Mouse (Mus musculus) layer of hippocampus, adult 9-10 months (tissue): ENCODE measurements around the gene Uimc1.
"Not testable (repeated sequence)": the region's sequence is repeated elsewhere in the genome, so short reads cannot be mapped to it uniquely, and the experiment has no call there.

ENCODE experiments used
- DNase-seq: peaks from one replicate; pipeline ENCODE4 v3.0.0; 2022; ENCODE audit warnings: low spot score

The Uimc1 gene

DNA sequence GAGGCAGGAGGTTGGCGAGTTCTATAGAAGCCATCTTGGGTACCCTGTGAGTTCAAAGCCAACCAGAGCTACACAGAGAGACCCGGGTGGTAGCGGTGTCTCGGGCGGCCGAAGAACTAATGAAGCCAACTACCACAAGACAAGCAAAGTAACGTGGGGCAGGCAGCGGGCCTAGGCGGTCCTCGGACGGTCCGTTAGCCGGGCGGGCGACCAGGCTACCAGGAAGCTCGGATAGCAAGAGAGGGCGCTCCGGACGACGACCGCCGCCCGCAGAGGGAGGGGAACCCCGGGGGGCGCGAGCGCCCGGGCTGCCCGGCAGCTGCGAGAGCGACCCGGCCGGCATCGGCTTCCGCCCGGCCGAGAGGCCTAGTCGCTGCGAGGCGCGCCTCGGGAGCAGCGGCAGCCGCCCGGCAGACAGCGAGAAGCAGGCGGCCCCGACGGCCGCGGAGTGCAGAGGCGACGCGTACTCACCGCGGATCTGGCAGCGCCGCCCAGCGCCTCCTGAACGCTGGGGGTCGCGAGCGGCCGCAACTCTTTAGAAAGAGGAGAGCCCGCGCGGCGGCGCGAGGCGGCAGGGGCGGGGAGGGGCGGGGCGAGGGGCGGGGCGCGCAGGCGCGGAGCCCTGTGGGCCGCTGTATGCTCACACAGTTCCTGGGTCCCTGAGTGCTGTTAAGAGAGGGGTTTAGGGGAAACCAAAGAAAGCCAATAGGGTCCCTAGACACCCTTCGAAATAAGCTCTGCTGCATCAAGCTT, at the start of gene Uimc1:
TSS of gene Uimc1 (minus strand) at position 575 of the 753 bp plus-strand sequence.
- no peak for DNase-seq

DNA sequence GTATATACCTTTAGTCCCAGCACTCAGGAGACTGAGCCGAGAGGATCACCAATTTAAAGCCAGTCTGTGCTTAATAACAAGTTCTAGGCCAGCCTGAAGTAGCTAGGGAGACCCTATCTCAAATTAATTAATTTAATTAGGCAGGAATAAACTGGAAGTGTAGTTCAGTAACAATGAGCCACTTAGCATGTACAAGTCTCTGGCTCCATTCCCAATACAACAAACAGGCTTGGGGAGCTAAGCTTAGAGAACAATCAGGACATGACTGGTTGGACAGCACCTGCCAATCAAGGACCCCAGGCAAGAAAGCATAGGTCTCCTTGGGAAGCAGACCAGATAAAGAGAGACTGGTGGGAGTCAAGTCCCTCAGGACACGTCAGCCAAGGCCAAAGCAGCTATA, 40.2 kb upstream of the Uimc1 start:
- no peak for DNase-seq

DNA sequence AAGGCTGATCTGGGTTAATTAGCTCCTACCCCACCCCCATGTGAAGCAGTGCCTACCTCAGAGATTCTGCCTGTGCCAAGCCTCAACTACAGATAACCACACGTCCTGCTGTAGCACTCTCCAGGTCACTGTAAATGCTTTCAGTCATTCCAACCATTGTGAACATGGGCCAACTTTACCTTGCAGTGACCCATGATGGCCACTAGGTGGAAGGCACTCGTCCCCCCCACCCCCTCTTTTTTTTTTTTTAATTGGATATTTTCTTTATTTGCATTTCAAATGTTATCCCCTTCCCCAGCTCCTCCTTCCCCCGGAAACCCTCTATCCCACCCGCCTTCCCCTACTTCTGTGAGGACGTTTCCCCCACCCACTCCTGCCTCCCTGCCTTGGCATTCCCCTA, 35.3 kb upstream of the Uimc1 start:
- no peak for DNase-seq

DNA sequence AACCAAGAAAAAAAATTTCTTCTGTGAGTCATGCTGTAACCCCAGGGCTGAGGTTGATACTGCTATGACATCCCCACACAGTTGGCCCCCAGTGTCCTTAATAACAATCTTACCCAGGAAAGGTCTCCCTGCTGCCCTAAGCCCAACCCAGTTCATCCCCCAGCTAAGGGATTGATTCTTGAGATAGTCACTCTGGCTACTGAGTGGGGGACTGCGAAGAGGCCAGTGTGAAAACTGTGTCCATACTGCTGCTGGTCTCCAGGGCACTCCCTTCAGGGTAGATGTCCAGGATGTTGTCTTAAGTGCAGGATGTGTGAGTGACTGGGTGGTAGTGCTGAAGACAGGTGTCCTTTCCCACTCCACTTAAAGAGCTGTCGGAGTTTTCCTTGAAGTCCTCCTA, 33.3 kb upstream of the Uimc1 start, which contains the start of gene Gm17617:
TSS of gene Gm17617 (minus strand) at position 101 of the 400 bp plus-strand sequence.
- DNase-seq = no peak

DNA sequence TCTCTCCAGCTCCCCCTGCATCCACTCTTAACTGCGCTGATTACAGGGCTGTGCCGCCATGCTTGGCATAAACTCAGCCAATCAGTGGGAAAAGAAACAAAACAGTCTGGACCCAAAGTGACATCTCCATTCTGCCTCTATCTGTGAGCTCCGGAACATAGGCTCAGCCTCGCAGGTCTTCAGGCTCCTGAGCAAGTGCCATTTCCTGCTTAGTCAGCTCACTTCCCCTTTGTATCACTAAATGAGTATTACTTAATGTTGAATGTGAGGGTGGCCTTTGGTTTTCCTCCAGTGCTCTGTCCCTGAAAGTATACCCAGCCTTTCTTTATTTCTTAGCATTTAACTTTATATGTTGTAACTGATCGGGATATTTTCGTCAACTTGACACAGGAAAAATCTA, 24.8 kb upstream of the Uimc1 start:
- no peak for DNase-seq

DNA sequence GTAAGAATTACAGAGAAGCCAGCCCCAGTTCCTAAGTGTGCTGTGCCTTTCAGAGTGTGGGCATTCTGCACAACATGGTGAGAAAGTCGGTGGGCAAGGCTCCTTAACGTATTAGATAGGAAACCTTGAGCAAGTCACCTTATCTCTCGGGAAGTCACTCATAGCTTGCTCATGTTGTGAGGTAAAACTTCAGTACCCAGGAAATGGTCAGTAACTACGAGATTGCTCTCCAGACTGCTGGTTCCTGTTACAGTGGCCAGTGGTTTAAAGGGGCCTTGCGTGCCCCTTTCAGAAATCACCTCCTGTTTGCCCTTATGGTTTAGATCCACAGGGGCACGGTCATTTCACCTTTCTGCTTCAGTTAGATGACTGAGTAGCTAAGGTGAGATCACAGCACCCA, 14.3 kb upstream of the Uimc1 start:
- no peak for DNase-seq

DNA sequence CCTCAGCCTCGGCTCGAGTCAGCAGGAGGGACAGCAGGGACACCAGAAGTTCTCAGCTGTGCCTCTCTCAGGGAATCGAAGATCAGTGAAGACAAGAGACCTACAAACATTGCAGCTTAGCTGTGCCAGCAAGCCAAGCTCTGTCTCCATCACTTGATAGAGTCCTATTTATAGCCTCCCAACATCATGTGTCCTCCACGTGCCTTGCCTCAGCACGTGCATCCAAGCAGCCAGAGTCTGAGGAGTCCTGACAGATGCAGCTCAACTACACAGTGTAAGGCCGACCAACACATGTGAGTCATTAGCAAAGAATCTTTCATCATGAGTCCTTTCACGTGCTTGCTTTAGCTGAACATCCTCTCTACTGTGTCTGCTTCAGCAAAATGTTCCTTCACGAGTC, 7.6 kb upstream of the Uimc1 start:
- DNase-seq = no peak

DNA sequence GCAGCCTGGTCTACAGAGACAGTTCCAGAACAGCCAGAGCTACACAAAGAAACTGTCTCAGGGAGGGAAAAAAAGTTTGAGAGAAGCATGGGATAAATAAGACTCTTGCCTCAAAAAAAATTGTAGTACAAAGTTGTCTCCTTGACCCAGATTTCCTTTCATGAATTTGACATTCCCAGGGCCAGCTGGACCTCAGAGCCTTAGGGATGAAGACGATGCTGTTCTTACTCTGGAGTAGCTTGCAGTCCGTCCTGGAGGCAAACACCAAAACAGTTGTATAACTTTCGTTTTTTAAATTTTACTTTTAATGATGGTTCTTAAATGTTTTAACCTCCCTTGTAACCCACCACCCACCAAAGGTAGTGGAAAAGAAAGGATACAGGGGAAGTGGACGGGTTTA, 7.0 kb upstream of the Uimc1 start:
- no peak for DNase-seq

DNA sequence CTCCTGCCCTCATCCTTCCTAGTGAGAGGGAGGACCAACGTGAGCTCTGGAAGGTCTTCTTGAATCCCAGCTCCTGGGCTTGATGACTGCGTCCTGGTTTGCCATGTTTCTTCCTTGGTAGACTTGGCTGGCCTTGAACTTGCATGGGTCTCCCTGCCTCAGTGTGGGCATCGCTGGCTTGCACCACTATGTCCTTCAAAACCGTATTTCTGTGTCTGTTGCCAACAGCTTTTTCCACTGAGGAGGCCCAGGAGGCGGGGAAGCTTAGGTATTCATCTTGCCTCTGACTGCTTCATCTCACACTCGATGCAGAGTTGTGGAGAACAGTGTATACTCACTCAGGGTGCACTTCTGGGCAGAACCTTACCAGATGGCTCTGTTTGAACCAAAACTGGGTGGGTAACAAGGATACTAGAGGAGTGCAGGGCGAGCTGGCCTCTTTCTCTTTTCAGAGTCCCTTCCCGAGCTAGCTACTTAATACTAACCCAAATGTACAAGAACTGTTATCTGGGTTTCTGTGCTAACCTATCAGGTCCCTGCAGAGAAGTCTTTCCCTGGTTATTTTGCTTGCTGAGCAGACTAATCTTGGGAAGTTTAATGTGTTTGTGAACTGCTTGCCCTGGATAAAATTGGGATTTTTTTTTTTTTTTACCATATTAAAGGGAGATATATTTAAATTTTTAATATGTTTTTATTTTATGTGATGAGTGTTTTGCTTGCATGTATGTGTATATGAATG, 6.0 kb upstream of the Uimc1 start:
- no peak for DNase-seq

DNA sequence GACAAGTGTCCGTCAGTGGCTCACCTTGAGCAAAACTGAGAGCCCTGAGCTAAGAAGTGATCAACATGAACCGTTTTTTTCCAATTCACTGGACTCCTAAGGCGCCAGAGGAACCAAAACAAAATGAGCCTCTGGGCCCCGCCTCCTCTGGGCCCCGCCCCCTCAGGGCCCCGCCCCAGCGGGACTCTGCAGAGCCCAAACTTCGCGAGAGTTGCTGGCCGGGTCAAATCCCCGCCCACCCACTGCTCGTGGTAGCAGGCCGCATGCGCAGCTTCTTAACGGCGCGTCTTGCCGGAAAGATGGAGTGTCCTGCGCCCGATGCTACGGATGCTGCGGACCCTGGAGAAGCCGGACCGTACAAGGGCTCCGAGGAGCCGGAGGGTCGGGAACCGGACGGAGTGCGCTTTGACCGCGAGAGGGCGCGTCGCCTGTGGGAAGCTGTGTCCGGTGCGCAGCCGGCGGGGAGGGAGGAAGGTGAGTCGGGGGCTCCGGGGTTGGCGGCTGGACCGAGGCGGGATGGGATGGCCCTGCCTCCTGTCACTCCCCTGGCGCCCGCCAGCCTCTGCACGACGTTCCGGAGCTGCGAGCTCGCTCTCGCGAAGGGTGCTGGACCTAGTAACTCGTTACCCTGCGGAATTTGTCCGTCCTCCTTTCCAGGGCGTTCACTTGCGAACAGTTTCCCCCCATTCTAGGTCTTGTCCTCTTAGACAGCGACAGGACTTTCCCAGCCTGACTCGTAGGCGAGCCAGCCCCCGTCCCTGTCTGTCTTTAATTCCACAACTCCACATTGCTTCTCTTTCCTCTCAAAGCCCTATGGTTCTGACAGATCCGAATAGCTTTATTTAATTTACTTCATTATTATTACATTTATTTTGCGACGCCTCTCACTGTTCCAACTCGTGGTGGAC, 5.2 kb upstream of the Uimc1 start, which contains the start of gene Zfp346:
TSS of gene Zfp346 (plus strand) at position 267 of the 908 bp plus-strand sequence.
- DNase-seq = peak; percentile 92

DNA sequence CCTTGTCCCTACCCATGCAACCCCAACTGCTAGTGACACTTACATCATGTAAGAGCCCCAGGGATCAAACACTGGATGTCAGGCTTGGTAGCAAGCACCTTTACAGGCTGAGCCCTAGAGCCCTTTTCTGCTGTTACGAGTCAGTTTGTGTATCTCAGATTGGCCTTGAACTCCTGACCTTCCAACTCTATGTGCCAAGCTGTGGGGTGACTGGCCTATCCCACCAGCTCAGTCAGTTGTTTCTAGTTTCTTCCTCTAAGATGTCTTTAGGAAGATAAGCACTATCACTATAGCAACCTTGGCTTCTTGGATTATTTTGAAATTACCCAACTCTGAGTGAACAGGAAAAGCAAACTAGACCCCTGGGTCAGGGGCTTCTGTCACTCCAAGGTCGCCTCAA, 3.3 kb upstream of the Uimc1 start:
- DNase-seq = no peak

DNA sequence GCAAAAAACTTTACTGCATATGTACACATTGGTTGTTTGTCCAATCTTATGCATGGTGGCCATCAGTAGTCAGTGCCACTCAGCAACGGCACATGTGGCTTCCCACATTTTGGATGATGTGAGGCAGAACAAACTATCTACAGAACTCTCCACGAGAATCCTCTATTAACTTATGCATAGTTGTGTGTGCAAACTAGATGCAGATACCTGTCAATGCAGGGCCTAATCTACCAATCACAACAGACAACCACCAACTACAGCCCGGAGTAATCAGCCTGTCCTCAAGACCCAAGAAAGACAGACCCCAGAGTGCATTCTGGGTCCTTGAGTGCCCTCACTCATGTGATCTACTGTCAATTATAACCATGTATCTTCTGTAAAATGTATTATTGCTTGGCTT, 2.3 kb upstream of the Uimc1 start:
- no peak for DNase-seq

DNA sequence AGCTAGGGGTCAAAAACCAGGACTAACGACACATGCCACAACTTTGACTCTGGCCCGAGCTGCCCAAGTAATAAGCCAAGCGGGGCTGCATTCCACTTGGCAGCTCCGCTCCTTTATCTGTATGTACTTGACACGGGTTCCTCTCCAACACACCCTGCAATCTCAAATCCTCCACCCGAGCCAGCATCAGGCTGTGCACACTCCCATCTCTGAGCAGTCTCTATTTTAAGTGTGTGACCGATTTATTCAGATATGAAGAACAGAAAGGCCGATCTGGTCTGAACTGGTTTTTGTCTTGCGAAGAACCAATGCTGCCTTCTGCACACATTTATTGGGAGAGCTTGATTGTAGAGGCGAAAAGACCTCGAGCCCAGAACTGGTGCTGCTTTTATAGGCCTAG, 1.5 kb upstream of the Uimc1 start:
- DNase-seq = no peak

DNA sequence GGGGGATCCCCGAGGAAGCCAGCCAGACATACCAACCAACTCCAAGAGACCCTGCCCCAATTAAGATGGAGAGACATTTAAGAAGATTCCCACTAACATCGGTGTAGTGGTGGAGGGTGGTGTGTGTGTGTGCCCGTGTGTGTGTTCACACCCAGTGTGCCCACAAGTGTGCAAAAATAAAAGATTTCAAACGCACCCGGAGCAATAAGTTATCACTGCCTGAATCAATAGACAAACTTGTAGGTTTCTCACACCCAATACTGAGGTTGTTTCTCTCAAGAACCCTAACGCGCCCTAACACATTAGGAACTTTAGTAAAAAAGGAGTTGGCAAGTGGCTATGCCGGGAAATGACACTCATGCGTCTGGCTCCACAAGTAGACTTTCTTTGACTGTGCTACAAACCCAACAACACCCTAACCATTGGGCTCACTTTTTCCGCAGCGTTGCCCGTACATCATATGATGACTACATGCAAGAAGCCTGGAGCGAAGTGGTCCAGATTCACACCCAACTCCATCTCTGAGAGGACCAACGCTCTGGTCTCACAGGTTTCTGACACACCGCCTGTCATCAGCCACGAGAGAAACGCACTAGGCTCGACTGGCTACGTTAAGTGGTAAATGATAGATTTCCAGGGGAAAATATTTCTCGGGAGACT, 904 bp downstream of the Uimc1 start:
- DNase-seq = no peak

DNA sequence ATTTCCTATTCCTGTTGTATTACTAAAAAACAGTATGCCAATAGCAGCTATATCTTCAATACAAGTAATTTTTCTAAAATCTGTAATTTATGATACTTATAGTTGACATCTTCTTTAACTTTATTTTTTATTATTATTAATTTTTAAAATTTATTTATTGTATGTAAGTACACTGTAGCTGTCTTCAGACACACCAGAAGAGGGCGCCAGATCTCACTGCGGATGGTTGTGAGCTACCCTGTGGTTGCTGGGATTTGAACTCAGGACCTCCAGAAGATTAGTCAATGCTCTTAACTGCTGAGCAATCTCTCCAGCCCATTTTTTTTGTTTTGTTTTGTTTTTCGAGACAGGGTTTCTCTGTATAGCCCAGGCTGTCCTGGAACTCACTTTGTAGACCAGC, 2.3 kb downstream of the Uimc1 start:
- DNase-seq = not testable (repeated sequence)

DNA sequence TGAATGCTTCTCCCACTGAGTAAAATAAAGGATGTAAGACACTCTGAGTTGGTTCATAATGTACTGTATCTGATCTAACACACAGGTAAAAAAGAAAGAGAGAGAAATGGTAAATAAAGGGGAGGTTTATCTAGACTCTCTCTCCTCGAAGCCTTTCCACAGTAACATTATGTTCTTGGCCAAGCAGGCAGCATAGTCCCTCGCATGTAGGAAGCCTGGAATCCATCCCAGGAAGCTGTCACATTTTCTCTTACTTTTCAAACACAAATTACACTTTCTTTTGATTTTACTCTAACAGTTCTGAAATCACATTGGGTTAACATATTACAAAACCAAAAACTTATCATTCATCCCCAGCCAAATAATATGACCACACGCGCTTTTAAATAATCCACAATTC, 7.5 kb downstream of the Uimc1 start:
- DNase-seq = no peak

DNA sequence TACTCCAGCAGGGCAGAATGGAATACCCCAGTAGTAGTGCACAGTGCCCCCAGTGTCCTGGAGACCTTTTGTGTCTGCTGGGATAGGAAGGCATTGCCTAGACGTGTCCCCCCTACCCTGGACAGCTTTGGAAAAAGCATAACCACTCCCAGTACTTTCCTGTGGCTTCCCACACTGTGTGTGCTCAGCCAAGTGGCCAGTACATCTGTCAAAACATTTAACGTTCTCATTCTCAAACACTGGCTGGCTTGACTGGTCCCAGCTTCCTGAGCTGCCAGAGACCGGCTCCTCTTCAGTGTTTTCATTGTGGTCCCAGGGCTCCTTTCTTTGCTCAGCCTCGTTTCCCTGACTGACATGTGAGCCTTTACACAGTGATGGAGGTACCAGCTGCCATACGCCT, 24.5 kb downstream of the Uimc1 start:
- DNase-seq = no peak

DNA sequence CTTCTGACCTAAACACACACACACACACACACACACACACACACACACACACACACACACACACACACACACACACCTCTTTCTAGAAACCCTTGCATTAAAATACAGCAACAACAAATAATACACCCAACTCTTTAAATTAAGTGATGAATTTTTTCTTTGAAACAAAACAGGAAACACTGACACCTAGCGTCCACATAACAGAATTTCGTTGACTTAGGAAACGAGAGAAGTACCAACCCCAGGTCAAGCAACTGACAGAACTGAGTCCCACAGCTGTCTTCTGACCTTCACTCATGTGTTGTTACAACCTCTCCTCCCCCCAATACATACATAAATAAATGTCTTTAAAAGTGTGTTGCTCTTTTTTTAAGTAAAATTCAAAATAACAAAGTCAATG, 28.8 kb downstream of the Uimc1 start:
- DNase-seq = no peak

DNA sequence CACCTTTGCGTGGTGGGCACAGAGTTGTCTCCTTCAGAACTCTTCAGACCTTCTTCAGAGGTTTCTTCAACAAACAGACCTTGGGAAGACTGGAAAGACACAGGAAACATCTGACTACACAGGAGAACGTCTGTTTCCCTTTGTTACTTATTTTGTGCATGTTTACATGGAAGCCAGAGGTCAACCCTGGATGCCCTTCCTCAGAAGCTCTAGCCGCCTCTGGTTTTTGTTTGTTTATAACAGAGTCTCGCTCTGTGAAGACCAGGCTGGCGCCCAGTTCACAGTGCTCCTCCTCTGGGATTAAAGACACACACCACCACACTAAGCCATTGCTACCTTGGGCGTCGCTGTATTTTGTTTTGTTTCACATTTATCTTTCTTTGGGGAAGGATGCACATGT, 30.4 kb downstream of the Uimc1 start:
- DNase-seq = no peak

DNA sequence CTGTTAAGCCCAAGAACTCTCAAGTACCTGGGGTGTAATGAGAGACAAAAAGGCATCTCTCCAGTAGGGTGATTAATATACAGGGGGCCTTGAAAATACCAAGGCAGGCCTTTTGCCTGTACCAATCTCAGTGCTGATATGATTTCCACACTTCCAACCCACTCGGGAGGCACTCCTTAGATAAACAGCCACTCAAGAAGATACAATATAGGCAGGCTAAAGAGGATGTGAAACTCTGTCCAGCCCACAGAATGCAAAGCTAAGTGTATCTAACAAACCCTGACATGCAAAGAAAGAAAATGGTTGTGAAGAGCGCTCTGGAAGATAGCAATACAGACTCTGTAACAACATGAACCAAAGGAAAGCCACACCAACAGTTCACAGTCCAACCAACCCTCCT, 36.8 kb downstream of the Uimc1 start:
- no peak for DNase-seq

DNA sequence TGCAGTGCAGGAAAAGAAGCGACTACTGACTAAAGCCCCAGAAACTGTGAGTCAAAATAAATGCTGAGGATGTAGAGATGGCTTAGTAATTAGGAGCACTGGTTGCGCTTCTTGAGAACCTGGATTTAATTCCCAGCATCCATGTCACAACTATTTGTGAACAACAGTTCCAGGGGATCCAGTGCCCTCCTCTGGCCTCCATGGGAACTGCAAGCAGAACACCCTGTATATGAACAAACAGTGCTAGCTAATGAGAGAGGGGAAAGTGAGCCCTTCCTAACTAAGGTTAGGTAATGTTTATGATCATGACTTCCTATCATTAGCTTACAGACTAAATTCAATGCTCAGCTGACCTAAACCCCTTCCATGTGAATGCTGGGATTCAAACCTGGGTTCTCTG, 42.1 kb downstream of the Uimc1 start:
- DNase-seq = no peak

DNA sequence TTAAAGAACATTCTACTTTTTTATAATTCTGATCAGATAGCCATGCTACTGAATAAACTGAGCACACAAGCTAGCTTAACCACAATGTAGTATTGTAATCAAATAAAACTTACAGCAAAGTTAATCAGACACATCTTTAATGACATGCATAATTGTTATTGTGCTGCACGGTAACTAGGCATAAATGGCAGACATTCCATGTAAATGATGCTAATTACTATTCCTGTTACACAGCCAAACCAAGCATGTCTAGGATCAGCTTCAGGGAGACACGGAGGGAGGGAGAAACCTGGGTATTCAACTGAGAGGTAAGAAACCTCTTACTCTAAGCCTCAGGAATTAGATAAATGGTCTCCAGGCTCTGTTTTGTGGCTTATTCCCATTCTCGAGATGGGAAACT, 52.4 kb downstream of the Uimc1 start:
- DNase-seq = no peak
